Mouse (Mus musculus) cerebellum, adult 2 months (tissue): Measurements from ENCODE around the gene Gm8020.
"Not testable (repeated sequence)": the region's sequence is repeated elsewhere in the genome, so short reads cannot be mapped to it uniquely, and the experiment has no call there.

Experiments used
- CTCF ChIP-seq: fragments of 200-500 bp; IDR thresholded peaks from 2 replicates; pipeline ENCODE4 v1.5.1; 2011; ENCODE audit warnings: low read depth, mild to moderate bottlenecking, control low read depth, low read length, moderate library complexity, borderline replicate concordance; ENCODE audit not compliant: insufficient read depth
- POLR2A ChIP-seq: fragments of 200-500 bp; IDR thresholded peaks from 2 replicates; pipeline ENCODE4 v1.6.1; 2011; ENCODE audit warnings: low read length, control low read depth, borderline replicate concordance; ENCODE audit not compliant: insufficient read depth

- TF ChIP-seq POLR2A, CTCF: not testable (repeated sequence)
Observed at GRCm38 (mm10) chr14:42524182-42524581, 22.0 kb upstream of the Gm8020 start, which contains the start of gene Gm8024.
